Mouse (Mus musculus) MEL (cell line): ENCODE measurements around the gene Optn. TPM values are rescaled to one million over a fixed set of nuclear protein-coding genes. Genes with fewer than 3 reads are reported as not detected.

Source experiments
- DNase-seq: peaks from one replicate; pipeline ENCODE4 v3.0.0; 2011; ENCODE audit warnings: low read depth, low spot score
- H3K27ac ChIP-seq: 2 replicates; pipeline ENCODE4 v1.5.1; 2012; ENCODE audit warnings: low read depth, mild to moderate bottlenecking, control low read depth, low read length, moderate library complexity; ENCODE audit not compliant: control insufficient read depth
- H3K27me3 ChIP-seq, 2 experiments: fragments of 150-350 bp in 1 of 2; sonication (generic) in 1 of 2; 2 replicates each; pipeline ENCODE4 v1.6.1; 2012; ENCODE audit warnings: low read length in 2 of 2, mild to moderate bottlenecking in 2 of 2, improper control_type of control experiment in 1 of 2, moderate library complexity in 1 of 2; ENCODE audit not compliant: insufficient read depth in 2 of 2, control insufficient read depth in 1 of 2
- H3K36me3 ChIP-seq, 2 experiments: 2 replicates each; pipeline ENCODE4 v1.6.1; 2012 to 2014; ENCODE audit warnings: low read length in 2 of 2, improper control_type of control experiment in 1 of 2, inconsistent platforms in 1 of 2, mild to moderate bottlenecking in 1 of 2; ENCODE audit not compliant: insufficient read depth in 2 of 2, control insufficient read depth in 1 of 2
- H3K4me1 ChIP-seq, 2 experiments: fragments of 150-350 bp in 1 of 2; sonication (generic) in 1 of 2; 2 replicates each; pipeline ENCODE4 v1.6.1; 2012; ENCODE audit warnings: low read length in 2 of 2, improper control_type of control experiment in 1 of 2, mild to moderate bottlenecking in 1 of 2; ENCODE audit not compliant: insufficient read depth in 2 of 2, control insufficient read depth in 1 of 2
- H3K4me3 ChIP-seq, 2 experiments: fragments of 150-350 bp in 1 of 2; sonication (generic) in 1 of 2; 2 replicates each; pipeline ENCODE4 v1.5.1; 2012; ENCODE audit warnings: low read depth in 2 of 2, low read length in 2 of 2, mild to moderate bottlenecking in 2 of 2, moderate library complexity in 2 of 2, control low read depth in 1 of 2, improper control_type of control experiment in 1 of 2; ENCODE audit not compliant: control insufficient read depth in 1 of 2, insufficient read depth in 1 of 2
- H3K79me2 ChIP-seq: 2 replicates; pipeline ENCODE4 v1.6.1; 2012; ENCODE audit warnings: mild to moderate bottlenecking, low read length, moderate library complexity; ENCODE audit not compliant: control insufficient read depth, poor library complexity, insufficient read depth
- H3K9ac ChIP-seq: 2 replicates; pipeline ENCODE4 v1.6.1; 2012; ENCODE audit warnings: low read depth, mild to moderate bottlenecking, control low read depth, low read length, moderate library complexity; ENCODE audit not compliant: control insufficient read depth, poor library complexity, severe bottlenecking
- H3K9me3 ChIP-seq: fragments of 150-350 bp; sonication (generic); replicated peaks from 2 replicates; pipeline ENCODE4 v1.6.1; 2012; ENCODE audit warnings: mild to moderate bottlenecking, low read length, improper control_type of control experiment, moderate library complexity; ENCODE audit not compliant: insufficient read depth
- BHLHE40 ChIP-seq: IDR thresholded peaks from 2 replicates; pipeline ENCODE4 v1.6.1; 2012; ENCODE audit warnings: low read depth, mild to moderate bottlenecking, inconsistent platforms, low read length, improper control_type of control experiment, borderline replicate concordance
- CHD1 ChIP-seq: IDR thresholded peaks from 2 replicates; pipeline ENCODE4 v1.6.1; 2012; ENCODE audit warnings: low read depth, mild to moderate bottlenecking, inconsistent platforms, low read length, improper control_type of control experiment
- CHD2 ChIP-seq: IDR thresholded peaks from 2 replicates; pipeline ENCODE4 v1.6.1; 2011; ENCODE audit warnings: low read length, improper control_type of control experiment
- CTCF ChIP-seq, 3 experiments: IDR thresholded peaks in 2 of 3; conservative IDR thresholded peaks in 1 of 3; 2 replicates each; pipeline ENCODE4 v1.5.1; 2011 to 2012; ENCODE audit warnings: low read length in 3 of 3, low read depth in 2 of 3, mild to moderate bottlenecking in 2 of 3, improper control_type of control experiment in 1 of 3, inconsistent platforms in 1 of 3, mixed read lengths in 1 of 3, moderate library complexity in 1 of 3; ENCODE audit not compliant: control insufficient read depth in 1 of 3, insufficient read depth in 1 of 3, poor library complexity in 1 of 3, severe bottlenecking in 1 of 3
- E2F4 ChIP-seq: IDR thresholded peaks from 2 replicates; pipeline ENCODE4 v1.6.1; 2011; ENCODE audit warnings: low read depth, low read length, improper control_type of control experiment, borderline replicate concordance
- EP300 ChIP-seq, 2 experiments: IDR thresholded peaks; 2 replicates each; pipeline ENCODE4 v1.6.1; 2011; ENCODE audit warnings: improper control_type of control experiment in 2 of 2, low read length in 2 of 2, low read depth in 1 of 2, mild to moderate bottlenecking in 1 of 2
- ETS1 ChIP-seq: IDR thresholded peaks from 2 replicates; pipeline ENCODE4 v1.6.1; 2012; ENCODE audit warnings: low read depth, mild to moderate bottlenecking, inconsistent platforms, low read length, improper control_type of control experiment, moderate library complexity
- GABPA ChIP-seq: IDR thresholded peaks from 2 replicates; pipeline ENCODE4 v1.6.1; 2012; ENCODE audit warnings: low read depth, mild to moderate bottlenecking, inconsistent platforms, low read length, improper control_type of control experiment, moderate library complexity
- GATA1 ChIP-seq: IDR thresholded peaks from 2 replicates; pipeline ENCODE4 v1.6.1; 2011; ENCODE audit warnings: low read depth, low read length, improper control_type of control experiment
- HCFC1 ChIP-seq: IDR thresholded peaks from 2 replicates; pipeline ENCODE4 v1.6.1; 2012; ENCODE audit warnings: low read depth, mild to moderate bottlenecking, inconsistent platforms, low read length, improper control_type of control experiment, moderate library complexity
- JUND ChIP-seq: IDR thresholded peaks from 2 replicates; pipeline ENCODE4 v1.6.1; 2011; ENCODE audit warnings: low read depth, mild to moderate bottlenecking, improper control_type of control experiment, low read length
- KAT2A ChIP-seq: conservative IDR thresholded peaks from 2 replicates; pipeline ENCODE4 v1.6.1; 2012; ENCODE audit warnings: low read depth, low read length, improper control_type of control experiment, inconsistent platforms
- MAFK ChIP-seq: IDR thresholded peaks from 2 replicates; pipeline ENCODE4 v1.6.1; 2011; ENCODE audit warnings: low read depth, mild to moderate bottlenecking, low read length, improper control_type of control experiment, borderline replicate concordance
- MAX ChIP-seq: IDR thresholded peaks from 2 replicates; pipeline ENCODE4 v1.6.1; 2011; ENCODE audit warnings: low read length, improper control_type of control experiment
- MAZ ChIP-seq: IDR thresholded peaks from 2 replicates; pipeline ENCODE4 v1.6.1; 2012; ENCODE audit warnings: low read depth, mild to moderate bottlenecking, inconsistent platforms, low read length, improper control_type of control experiment
- MEF2A ChIP-seq: IDR thresholded peaks from 2 replicates; pipeline ENCODE4 v1.6.1; 2014; ENCODE audit warnings: low read depth, mild to moderate bottlenecking, inconsistent platforms, low read length, improper control_type of control experiment; ENCODE audit not compliant: poor library complexity, insufficient replicate concordance, severe bottlenecking; ENCODE audit errors: extremely low read depth
- MXI1 ChIP-seq: IDR thresholded peaks from 2 replicates; pipeline ENCODE4 v1.6.1; 2011; ENCODE audit warnings: mild to moderate bottlenecking, low read depth, low read length, improper control_type of control experiment
- MYB ChIP-seq: IDR thresholded peaks from 2 replicates; pipeline ENCODE4 v1.6.1; 2011; ENCODE audit warnings: mild to moderate bottlenecking, low read depth, low read length, improper control_type of control experiment
- NELFE ChIP-seq: IDR thresholded peaks from 2 replicates; pipeline ENCODE4 v1.6.1; 2011; ENCODE audit warnings: low read depth, low read length, improper control_type of control experiment
- NRF1 ChIP-seq: IDR thresholded peaks from 2 replicates; pipeline ENCODE4 v1.6.1; 2014; ENCODE audit warnings: low read depth, mild to moderate bottlenecking, inconsistent platforms, low read length, improper control_type of control experiment, moderate library complexity; ENCODE audit not compliant: poor library complexity, insufficient read depth, severe bottlenecking
- POLR2A ChIP-seq, 2 experiments: IDR thresholded peaks; 2 replicates each; pipeline ENCODE4 v1.6.1; 2011 to 2012; ENCODE audit warnings: low read length in 2 of 2, mild to moderate bottlenecking in 2 of 2, control low read depth in 1 of 2, improper control_type of control experiment in 1 of 2, low read depth in 1 of 2, moderate library complexity in 1 of 2; ENCODE audit not compliant: control insufficient read depth in 1 of 2, insufficient read depth in 1 of 2, poor library complexity in 1 of 2
- POLR2AphosphoS2 ChIP-seq: IDR thresholded peaks from 2 replicates; pipeline ENCODE4 v1.6.1; 2011; ENCODE audit warnings: low read length, improper control_type of control experiment
- POLR2AphosphoS5 ChIP-seq: IDR thresholded peaks from 2 replicates; pipeline ENCODE4 v1.6.1; 2012; ENCODE audit warnings: low read depth, borderline replicate concordance, mild to moderate bottlenecking, inconsistent platforms, low read length, moderate library complexity, mixed read lengths
- RAD21 ChIP-seq: IDR thresholded peaks from 2 replicates; pipeline ENCODE4 v1.6.1; 2011; ENCODE audit warnings: mild to moderate bottlenecking, low read depth, low read length, improper control_type of control experiment
- SIN3A ChIP-seq: IDR thresholded peaks from 2 replicates; pipeline ENCODE4 v1.6.1; 2012; ENCODE audit warnings: low read length, improper control_type of control experiment, inconsistent platforms
- SMC3 ChIP-seq: IDR thresholded peaks from 2 replicates; pipeline ENCODE4 v1.6.1; 2011; ENCODE audit warnings: low read depth, low read length, improper control_type of control experiment
- TAL1 ChIP-seq: IDR thresholded peaks from 2 replicates; pipeline ENCODE4 v1.6.1; 2012; ENCODE audit warnings: mild to moderate bottlenecking, inconsistent platforms, low read length, moderate library complexity, mixed read lengths
- TBP ChIP-seq: IDR thresholded peaks from 2 replicates; pipeline ENCODE4 v1.8.0; 2011; ENCODE audit warnings: low read depth, low read length, improper control_type of control experiment
- TCF12 ChIP-seq: IDR thresholded peaks from 2 replicates; pipeline ENCODE4 v1.6.1; 2014; ENCODE audit warnings: low read depth, mild to moderate bottlenecking, inconsistent platforms, low read length, improper control_type of control experiment, moderate library complexity
- UBTF ChIP-seq: IDR thresholded peaks from 2 replicates; pipeline ENCODE4 v1.6.1; 2012; ENCODE audit warnings: low read depth, mild to moderate bottlenecking, inconsistent platforms, low read length, improper control_type of control experiment, moderate library complexity, borderline replicate concordance; ENCODE audit not compliant: insufficient read depth
- USF1 ChIP-seq: IDR thresholded peaks from 2 replicates; pipeline ENCODE4 v1.6.1; 2014; ENCODE audit warnings: low read depth, mild to moderate bottlenecking, inconsistent platforms, low read length, improper control_type of control experiment, moderate library complexity
- USF2 ChIP-seq, 2 experiments: IDR thresholded peaks; 2 replicates each; pipeline ENCODE4 v1.6.1; 2011 to 2012; ENCODE audit warnings: improper control_type of control experiment in 2 of 2, low read length in 2 of 2, borderline replicate concordance in 1 of 2, inconsistent platforms in 1 of 2, low read depth in 1 of 2, mild to moderate bottlenecking in 1 of 2; ENCODE audit not compliant: insufficient read depth in 1 of 2
- ZKSCAN1 ChIP-seq: IDR thresholded peaks from 2 replicates; pipeline ENCODE4 v1.6.1; 2012; ENCODE audit warnings: low read depth, mild to moderate bottlenecking, inconsistent platforms, low read length, improper control_type of control experiment, moderate library complexity
- ZMIZ1 ChIP-seq: IDR thresholded peaks from 2 replicates; pipeline ENCODE4 v1.6.1; 2012; ENCODE audit warnings: low read depth, mild to moderate bottlenecking, inconsistent platforms, low read length, improper control_type of control experiment, moderate library complexity
- ZNF384 ChIP-seq: IDR thresholded peaks from 2 replicates; pipeline ENCODE4 v1.6.1; 2012; ENCODE audit warnings: low read depth, mild to moderate bottlenecking, inconsistent platforms, low read length, improper control_type of control experiment
- polyA plus RNA-seq, 2 experiments: library from polyadenylated mRNA; stranded (reverse) in 1 of 2; unstranded in 1 of 2; fragments of >175 nt in 1 of 2; fragments of >200 nt in 1 of 2; gene quantifications; 2 replicates each; pipeline versions ENCODE4 v1.2.1 to v1.2.4; 2012; ENCODE audit warnings: low replicate concordance in 2 of 2, low read depth in 1 of 2; ENCODE audit not compliant: insufficient read length in 2 of 2, insufficient read depth in 1 of 2, missing spikeins in 1 of 2
- total RNA-seq: library from RNA; depleted of rRNA; stranded (reverse); fragments of 300-350 nt; gene quantifications from 2 replicates; pipeline ENCODE4 v1.2.3, GENCODE M21; 2012

The Optn gene
- total and polyA plus RNA-seq, 3 experiments: 10.9 to 17.0 TPM; not detected in 1

DNA sequence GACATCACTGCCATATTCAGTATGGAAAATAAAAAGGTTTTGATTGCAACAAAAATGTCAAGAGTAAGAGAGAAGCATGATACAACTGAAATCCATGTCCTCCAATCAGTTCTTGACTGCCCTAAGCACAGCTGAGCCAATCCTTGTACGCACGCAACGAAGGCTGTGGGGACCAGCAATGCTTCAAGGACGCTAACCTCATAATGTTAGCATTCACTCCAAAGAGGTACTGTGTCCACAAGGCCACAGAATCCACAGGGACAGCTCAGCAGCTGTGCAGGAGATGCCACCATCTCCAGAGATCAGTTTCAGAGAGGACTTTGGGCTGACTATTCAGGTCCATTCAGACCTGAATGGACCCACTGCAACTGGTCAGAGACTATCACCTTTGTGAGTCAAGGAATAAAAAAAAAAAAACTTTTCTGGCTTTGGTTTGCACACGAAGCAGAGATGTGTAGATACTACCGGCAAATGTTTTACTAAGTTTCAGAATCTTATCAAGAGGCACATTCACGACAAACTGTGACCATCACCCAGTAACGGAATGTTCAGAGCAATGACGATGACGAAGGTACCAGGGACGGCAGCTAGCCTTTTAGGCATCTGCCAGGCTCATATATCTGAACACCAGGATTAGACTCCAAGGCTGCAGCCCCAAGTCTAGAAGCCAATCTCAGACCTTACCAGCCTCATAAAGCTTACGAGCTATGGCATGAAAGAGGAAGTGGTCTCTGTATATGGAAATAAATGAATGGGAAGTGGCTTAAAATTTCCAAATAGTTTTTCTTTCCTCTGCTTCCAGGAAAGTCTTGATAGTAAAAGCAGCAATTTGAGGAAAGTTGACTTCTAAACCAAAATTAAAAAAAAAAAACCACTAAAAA is 23.3 kb downstream of the Optn start:
- H3K4me1 ChIP-seq: peaks cover 35 to 44% of the 10 kb centered on the region in 2 experiments
- H3K27ac ChIP-seq: peak overlapping the region; percentile 58
- H3K9ac ChIP-seq: no peak overlapping the region
- no peaks in the 10 kb centered on the region for H3K27me3 ChIP-seq
- peak; percentile 82 for DNase-seq
- 0 out of 4 replicates have a peak overlapping the region, but pooled peaks of 1 of the 2 experiments have one; percentile 5 for H3K4me3 ChIP-seq
- no peaks in the 10 kb centered on the region for H3K79me2 ChIP-seq
- no peaks in the 10 kb centered on the region for H3K9me3 ChIP-seq
- H3K36me3 ChIP-seq: peaks cover 7 to 46% of the 10 kb centered on the region in 2 experiments
- no peak for TF ChIP-seq USF2 (IDR thresholded peaks at IDR 0.05; ENCODE audit: borderline replicate concordance in 1 of 2, insufficient read depth in 1 of 2, low read depth in 1 of 2, low read length in 2 of 2)
- no peak for TF ChIP-seq MAZ
- no peak for TF ChIP-seq CHD1
- 0 out of 2 replicates have a peak, but pooled peaks have one; percentile 18 for TF ChIP-seq MAX
- TF ChIP-seq ZKSCAN1: no peak
- no peak for TF ChIP-seq HCFC1
- TF ChIP-seq MXI1: 0 out of 2 replicates have a peak, but pooled peaks have one; percentile 11
- TF ChIP-seq GATA1: peak; percentile 53
- peak; percentile 49; the same call in 1 of the 2 replicates for TF ChIP-seq MYB
- no peak for TF ChIP-seq NRF1
- TF ChIP-seq USF1: no peak
- TF ChIP-seq NELFE: no peak
- no peak for TF ChIP-seq ZMIZ1
- no peak for TF ChIP-seq TBP
- peak; percentile 91 for TF ChIP-seq ZNF384
- peak; percentile 61 for TF ChIP-seq TCF12
- TF ChIP-seq E2F4: no peak
- no peak for TF ChIP-seq POLR2AphosphoS2
- no peak for TF ChIP-seq UBTF
- no peak for TF ChIP-seq POLR2A (IDR thresholded peaks at IDR 0.05; ENCODE audit: control insufficient read depth in 1 of 2, insufficient read depth in 1 of 2, low read depth in 1 of 2, low read length in 2 of 2, poor library complexity in 1 of 2)
- TF ChIP-seq SIN3A: peak; percentile 53
- no peak for TF ChIP-seq MAFK
- no peak for TF ChIP-seq SMC3
- TF ChIP-seq CTCF (IDR thresholded peaks at IDR 0.05 in 2 of 3, conservative IDR thresholded peaks at IDR 0.05 in 1 of 3; ENCODE audit: control insufficient read depth in 1 of 3, insufficient read depth in 1 of 3, low read depth in 2 of 3, low read length in 3 of 3, poor library complexity in 1 of 3, severe bottlenecking in 1 of 3): no peak
- TF ChIP-seq GABPA: no peak
- no peak for TF ChIP-seq BHLHE40
- no peak for TF ChIP-seq KAT2A
- no peak for TF ChIP-seq RAD21
- no peak for TF ChIP-seq CHD2
- TF ChIP-seq POLR2AphosphoS5: no peak
- 0 out of 2 replicates have a peak, but pooled peaks have one; percentile 15 for TF ChIP-seq TAL1
- peak; percentile 45; the same call in 1 of the 2 replicates for TF ChIP-seq ETS1
- TF ChIP-seq MEF2A: no peak
- TF ChIP-seq JUND: no peak
- TF ChIP-seq EP300 (IDR thresholded peaks at IDR 0.05; ENCODE audit: low read depth in 1 of 2, low read length in 2 of 2): peak; percentile 62 to 74
